Mouse (Mus musculus) lung, postnatal 0 days (tissue): ENCODE measurements at regions not wholly inside any gene's neighbourhood (a gene's known extent, or its start where the extent isn't known, plus 50 kb on each side); places are given as distances from the start of the nearest gene placed in this dataset.

Experiments
- CTCF ChIP-seq: IDR thresholded peaks from 2 replicates; pipeline ENCODE4 v1.5.1; 2016; ENCODE audit warnings: antibody characterized with exemption, mild to moderate bottlenecking
- EP300 ChIP-seq: IDR thresholded peaks from 2 replicates; pipeline ENCODE4 v1.6.1; 2016; ENCODE audit warnings: antibody characterized with exemption, mild to moderate bottlenecking, control low read depth

DNA sequence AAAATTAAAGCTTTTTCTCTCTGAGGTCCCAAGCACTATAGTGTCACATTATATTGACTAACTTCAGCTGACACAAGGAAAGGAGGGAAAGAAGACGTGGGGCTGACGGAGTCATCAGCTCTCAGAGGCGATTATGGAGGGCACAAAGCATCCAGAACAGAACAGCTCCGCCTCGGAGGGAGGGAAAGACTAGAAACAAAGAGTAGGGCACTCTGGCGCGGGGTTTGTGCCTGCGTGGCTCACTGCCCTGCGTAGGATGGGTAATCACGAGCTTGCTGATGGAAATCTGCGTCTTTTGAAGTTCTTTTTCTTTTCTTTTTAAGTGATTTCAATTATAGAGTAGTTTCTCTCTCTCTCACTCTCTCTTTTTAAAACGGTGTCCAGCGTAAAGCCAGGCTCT is 243.5 kb upstream of the Gm10131 start:
- no peak for TF ChIP-seq CTCF
- TF ChIP-seq EP300 = no peak
